Mouse (Mus musculus) lung, postnatal 25 days (tissue): ENCODE measurements around the gene Nrxn1.

Source experiments
- DNase-seq: peaks from one replicate; pipeline ENCODE4 v3.0.0; 2022; ENCODE audit warnings: low spot score

The Nrxn1 gene

DNA sequence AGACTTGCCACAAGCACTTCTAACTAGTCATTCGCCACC lies at the start of gene Nrxn1:
Gene Nrxn1 (minus strand): TSS at position 30 of the 39 bp plus-strand sequence.
- DNase-seq, result no peak

DNA sequence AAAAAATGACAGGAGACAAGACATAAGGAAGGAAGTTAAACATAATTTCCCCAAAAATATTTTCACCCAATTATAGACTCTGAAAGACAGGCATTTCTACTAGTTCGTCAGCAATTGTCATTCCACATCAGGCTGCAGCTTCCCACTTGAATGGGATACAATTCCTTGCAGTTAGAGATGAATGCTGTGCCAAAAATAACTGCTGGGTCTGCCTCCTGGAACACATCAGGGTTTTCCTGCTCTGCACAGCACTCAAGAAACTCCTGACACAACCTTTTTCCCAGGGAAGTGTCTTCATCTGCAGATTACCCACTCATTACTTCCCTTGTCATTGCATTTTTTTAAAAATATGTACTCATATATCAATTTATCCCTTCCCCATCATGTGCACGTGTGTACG lies 44.0 kb upstream of the Nrxn1 start:
- no peak for DNase-seq

DNA sequence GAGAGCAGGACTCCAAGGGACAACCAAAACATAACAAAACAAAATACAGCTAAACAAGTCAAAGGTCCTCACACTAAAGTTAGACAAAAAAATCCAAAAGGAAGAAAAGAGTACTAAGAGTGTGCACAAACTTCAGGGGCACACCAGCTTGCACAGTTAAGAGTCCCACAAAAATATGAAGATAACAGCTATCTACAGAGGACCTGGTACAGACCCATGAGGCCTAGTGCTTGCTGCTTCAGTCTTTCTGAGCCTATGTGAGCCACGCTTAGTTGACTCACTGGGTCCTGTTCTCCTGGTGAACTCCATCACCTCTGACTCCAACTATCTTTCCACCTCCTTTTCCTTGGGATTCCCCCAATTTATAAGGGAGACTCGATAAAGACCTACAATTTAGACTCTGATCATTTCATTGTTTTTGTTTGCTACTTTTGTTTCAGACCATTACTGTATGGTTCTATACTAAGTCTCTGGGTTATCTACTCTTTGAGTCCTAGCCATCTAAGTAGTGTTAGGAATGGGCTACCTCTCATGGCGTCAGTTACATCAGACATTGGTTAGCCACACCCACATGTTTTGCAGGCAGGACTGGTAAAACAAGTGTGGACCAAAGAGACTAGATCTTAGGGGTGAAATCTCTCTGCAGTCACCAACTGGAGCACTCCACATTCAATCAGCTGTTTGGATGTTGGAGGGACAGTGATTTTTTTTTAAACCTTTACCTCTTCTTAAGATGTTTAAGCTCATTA lies 20.2 kb upstream of the Nrxn1 start:
- DNase-seq, result no peak

DNA sequence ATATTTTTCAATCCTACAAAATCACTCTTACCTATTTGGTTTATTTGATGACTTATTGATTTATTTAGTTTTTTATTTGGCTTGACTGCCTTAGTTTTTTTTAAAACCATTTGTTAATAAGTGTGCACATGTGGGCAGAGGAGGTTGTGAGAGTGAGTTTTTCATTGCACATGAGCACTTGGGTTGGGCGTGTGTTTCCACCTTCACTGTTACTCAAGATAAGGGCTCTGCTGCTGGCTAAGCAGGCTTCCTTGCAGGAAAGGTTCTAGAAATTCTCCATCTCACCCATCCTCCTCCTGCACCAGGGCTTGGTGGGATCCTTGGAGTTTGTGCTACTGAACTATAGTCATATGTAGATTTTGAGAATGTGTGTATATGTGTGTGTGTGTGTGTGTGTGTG lies 19.2 kb upstream of the Nrxn1 start:
- no peak for DNase-seq

DNA sequence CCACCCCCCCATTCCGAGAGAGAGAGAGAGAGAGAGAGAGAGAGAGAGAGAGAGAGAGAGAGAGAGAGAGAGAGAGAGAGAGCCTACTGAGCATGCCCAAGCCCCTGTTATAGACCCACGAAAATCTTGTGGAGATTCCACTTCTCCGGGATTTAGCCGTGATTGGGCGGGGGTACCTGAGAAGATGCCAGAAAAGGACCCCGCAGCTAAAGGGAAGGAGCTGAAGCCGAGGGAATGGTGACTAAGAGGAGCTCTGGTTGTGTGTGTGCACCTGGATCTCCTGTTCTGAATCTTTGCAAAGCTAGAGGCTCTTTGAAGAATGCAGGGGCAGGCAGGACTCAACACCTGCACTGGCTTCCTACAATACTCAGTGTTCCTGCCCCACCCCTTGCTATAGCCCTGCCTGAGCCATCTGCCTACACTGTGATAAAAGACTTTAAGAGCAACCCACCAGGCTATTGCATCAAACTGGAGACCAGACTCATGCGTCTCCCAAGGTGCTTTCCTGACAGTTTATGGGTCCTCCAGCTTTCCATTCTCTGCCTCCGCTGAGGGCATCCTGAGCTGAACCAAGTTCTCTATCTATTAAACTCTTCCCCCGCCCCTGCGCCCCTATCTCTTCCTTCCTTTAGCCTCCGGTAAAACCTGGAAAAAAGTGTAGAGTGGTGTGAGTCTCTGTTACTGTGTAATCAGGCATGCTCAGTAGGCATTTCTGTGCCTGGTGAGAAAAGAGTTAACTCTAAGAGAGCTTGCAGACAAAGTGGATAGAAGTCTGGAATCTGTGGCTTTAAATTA lies 407 bp upstream of the Nrxn1 start:
- DNase-seq, result no peak

DNA sequence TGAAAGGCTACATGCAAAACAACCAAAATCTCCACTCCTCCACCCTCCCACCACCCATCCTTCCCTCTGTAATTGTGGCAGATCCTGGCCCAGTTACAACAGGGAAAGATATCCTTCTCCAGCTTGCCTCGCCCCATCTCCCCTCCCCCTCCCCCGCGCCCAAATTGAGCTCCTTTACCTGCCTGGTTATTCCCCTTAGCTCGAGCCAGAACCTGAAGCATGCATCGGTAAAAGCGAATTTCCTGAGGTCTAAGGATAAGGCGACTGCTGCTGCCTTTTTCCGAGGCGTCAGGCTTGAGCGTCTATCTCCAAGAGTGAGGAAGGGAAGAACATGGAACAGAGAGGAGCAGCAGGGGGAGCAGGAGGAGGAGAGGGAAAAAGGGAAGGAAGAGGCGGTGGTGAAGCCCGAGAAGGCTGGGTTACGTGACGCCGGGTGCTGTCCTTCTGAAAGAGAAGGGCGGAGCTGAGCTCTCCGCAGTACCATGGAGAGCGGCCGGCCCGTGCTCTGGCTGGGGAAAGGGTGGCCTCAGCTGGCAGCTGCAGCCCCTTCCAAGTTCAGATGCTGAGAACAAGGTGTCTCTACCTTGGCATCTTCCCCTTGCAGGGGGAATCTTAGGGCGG lies 340 bp downstream of the Nrxn1 start:
- DNase-seq, result peak; percentile 16

DNA sequence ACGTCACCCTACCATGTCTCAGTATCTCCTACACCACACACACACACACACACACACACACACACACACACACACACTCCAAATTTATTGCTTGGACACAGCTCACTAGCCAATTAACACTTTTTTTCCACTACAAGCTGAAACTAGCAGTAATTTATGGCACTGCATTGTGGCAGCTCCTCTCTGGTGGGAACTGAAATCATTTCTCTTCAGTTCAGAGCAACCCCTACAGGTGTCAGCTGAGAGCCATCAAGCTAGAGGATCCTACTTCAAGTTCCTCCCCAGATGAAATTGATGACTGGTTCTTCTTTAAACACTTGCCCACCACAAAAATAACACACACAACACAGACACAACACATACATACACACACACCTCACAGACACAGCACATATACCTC lies 2.2 kb downstream of the Nrxn1 start:
- DNase-seq, result no peak

DNA sequence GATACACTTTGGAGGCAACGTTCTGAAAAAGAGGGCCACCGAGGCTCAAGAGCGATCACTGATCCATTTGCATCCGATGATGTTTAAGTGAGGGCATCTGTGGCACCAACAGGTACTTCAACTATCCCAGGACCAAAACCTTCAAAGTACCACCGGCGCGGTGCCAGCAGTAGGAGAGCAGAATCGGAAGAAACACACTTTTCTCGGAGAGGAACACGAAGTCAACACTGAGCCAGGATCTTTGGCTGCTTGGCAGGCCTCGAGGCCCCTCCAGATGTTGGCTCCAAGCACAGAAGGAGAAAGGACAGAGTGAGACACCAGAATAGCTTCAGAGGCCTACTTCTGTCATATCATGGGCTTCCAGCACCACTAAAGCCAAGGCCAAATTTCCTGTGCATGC lies 3.9 kb downstream of the Nrxn1 start:
- DNase-seq, result no peak

DNA sequence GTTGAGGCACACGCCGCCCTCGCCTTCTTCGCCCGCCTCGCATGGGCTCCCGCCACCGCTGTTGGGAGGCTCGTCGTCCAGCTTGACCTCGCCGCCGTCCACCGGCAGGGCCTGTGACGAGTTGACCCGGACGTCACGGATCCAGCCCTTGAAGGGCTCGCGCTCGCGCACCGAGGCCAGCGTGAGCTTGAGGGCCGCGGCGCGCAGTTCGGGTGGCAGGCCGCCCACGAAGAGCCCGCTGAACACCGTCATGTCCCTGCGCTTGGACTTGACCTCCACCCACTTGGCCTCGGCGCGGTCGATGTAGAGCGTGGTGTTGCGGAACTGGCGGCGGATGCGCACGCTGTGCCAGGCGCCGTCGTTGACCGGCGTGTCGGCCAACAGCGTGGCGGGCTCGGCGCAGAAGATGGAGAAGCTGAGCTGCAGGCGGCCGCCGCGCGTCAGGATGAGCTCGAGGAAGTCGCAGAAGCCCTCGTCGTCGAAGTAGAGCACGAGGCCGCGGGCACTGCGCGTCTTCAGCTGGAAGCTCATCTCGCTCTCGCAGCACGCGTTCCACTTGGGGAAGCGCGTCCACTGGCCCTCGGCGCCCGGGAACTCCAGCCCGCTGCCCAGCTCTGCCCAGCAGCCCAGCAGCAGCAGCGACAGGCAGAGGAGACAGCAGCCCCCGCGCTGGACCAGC lies 4.7 kb downstream of the Nrxn1 start:
- DNase-seq, result no peak

DNA sequence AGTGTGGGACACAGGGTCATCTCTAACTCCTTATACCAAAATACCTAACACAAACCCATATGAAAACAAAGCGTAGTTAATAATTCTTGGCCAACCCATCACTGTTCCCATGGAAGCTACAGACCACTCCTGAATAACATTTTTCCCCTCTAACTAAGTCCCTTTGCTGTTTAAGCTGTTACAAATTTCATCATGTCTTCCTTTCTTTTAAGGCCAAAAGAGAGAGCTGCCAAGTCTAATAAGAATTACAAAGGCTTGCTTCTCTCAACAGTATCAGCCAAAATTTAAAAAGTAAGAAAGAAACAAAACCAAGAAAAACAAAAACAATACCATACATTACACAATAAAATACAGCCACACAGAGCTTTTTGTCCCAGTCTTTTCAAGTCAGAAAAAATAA lies 6.5 kb downstream of the Nrxn1 start:
- no peak for DNase-seq

DNA sequence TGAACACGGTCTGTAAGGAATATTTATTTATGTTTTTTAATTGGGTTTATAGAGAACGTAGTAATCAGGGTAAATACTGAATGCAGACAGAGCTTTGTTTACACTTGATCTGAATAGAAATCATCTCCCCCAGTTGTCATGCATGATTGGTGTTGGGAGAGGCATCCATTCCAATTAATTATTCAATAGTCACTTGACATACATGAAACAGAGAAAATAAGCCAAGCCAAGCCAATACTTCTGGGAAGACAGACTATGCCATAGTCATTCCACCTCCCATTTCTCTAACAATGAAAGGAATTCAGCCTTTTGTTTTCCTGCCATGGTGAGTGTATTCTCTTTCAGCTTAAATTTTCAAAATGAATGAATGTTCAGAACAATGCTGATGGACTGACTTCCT lies 7.5 kb downstream of the Nrxn1 start:
- no peak for DNase-seq

DNA sequence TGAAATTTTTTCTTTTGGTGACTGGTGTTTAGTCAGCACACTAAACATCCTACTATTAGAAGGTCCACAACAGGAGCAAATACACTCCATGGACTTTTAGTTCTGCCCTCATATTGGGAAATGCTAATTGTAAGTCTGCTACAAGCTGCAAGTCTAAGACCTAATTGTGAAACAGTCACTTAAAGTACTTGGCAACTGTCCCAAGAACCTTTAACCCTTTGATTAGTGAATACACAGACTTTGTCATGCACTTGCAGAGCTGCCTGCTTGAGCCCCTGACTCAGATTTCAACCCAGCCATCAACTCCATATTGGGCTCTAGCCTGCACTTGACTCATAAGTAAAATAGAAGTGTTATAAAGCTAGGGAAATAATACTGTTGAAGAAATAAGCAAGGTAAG lies 13.8 kb downstream of the Nrxn1 start:
- DNase-seq, result no peak

DNA sequence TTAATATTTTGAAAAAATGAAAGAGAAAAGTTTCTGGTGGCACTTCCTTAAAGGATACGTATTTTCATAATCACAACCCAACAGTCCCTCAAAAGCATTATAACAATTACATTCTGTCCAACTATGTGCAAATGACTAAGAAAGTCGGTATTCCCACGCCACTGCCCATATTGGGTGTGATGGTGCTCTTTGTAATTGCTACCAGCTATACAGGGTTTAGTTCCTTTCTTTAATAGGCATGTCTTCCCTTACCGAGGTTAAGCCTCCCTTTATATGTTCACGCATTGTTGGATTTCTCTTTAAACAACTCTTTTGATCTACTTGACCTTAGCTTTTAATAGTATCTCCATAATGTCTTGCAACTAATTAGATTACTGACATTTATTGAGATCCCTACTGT lies 18.1 kb downstream of the Nrxn1 start:
- no peak for DNase-seq

DNA sequence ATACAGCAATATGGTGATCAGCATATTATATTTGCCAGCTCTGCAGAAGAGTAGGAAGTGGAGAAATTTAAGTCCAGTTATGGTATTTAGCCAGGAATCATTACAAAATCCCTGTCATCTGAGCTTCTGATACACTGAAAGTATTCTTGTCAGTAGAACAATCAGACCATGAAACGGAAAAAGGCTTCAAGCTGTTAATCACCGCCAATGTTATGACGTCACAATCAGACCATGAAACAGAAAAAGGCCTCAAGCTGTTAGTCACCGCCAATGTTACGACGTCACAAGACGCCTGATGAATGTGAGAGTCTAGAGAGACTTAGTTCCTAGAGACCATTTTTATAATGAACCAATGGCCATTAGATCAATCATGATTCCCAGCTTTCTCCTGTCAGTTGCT lies 59.4 kb downstream of the Nrxn1 start:
- no peak for DNase-seq

DNA sequence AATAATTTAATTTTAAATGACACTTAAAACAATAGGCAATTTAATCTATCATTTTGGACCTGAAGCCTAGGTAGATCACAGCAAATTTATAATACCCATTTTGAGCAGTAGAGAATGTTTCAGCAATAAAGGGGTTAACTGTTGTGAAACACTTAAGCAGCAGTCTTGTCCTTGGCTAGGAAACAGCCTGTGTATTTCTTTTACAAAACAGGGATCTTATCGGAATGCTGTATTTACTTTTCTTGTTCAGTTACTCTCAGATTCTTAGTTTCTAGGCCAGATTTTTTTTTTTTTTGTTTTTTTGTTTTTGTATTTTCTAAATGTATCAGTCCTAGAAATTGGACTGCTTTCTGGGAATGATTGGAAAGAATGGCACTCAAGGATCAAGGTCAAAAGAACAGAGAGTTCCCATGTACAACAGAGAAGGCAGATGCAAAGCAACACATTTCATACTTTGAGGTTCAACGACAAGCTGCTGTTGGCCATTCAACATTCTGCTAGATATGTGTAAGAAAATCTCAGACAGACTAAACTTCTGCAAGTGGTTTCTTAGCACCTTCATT lies 67.7 kb downstream of the Nrxn1 start:
- DNase-seq, result peak; percentile 24

DNA sequence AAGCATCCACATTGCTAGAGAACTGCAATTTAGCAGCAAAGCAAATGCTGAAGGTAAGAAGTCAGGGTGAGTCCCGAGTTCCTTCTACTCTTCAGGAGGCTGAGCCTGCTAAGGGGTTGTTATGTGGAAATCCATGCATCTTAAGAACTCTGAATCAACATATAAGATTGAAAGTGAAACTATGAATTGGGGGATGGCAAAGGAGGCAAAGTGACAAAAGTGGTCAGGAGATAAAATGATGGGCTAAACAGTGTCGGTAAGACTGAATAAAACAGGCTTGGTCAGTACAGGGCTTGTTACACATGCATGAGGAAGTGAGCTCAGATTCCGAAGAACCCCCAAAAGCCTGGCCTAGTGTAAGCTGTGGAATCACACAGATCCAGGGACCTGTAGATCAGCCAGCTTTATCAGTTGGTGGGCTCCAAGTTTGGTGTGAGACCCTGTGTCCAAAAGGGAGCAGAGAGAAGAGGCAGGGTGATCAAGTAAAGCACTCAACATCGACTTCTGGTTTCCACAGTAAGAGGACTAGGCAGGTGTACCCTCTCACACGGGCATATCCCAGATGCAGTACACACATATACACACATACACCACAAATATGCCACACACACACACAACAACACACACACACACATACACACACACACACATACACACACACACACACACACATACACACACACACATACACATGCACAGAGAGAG lies 85.3 kb downstream of the Nrxn1 start:
- no peak for DNase-seq

DNA sequence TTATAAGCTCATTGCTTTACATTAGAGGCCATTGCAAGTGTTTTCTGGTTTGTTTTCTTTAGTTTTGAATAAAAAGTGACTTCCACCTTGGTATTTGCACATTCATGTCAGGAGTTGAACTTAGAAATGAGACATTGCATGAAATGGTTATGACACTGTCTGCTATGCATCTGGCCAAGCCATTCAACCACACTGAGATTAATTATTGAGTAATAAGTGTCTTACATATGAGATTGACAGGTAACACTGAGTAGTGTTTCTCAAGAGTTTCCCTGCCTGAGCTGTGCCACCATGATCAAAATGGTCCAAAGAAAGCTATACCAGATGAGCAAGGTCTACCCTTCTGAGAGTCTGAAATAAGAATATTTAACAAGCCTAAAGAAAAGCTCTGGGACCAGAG lies 92.5 kb downstream of the Nrxn1 start:
- DNase-seq, result no peak

DNA sequence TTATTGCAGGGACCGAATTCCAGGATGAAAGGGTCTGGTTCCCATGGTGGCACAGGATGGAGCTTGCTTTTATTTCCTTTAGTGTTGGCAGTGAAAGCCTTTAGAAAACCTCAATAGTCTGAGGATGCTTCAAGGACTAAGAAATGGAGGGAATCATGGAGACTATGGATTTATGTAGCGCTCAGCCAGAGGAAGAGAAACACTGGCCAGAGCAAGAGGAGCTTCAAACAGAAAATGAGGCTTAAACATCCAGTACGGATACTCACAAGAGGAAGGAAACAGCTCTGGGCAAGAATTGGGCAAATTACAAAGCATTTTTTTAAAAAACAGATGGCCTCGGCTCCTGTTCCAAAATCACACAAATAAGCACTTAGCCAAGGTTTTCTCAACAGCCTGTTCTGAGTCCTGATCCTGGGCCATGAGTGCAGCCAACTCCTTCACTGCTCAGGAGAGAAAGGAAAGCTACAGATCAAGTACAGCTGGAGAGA lies 93.2 kb downstream of the Nrxn1 start:
- DNase-seq, result peak; percentile 24

DNA sequence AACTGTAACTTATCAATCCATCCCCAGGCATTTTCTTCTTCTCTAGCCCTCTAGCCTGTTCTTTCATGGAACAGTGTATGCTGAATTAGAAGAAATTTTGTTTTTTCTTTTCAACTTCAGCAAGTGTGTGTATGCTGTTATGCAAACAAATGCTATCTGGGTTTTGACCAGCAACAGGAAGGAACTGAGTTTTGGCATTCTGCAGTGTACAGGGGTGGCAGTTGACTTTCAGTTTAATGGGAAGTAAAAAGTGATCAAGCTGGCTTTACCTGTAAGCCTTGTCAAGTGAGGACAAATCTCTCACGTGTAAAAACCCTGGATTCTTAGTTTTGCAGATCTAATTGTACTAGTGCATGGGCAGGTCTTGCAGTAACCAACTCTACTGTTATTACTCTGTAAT lies 95.2 kb downstream of the Nrxn1 start:
- DNase-seq, result no peak

DNA sequence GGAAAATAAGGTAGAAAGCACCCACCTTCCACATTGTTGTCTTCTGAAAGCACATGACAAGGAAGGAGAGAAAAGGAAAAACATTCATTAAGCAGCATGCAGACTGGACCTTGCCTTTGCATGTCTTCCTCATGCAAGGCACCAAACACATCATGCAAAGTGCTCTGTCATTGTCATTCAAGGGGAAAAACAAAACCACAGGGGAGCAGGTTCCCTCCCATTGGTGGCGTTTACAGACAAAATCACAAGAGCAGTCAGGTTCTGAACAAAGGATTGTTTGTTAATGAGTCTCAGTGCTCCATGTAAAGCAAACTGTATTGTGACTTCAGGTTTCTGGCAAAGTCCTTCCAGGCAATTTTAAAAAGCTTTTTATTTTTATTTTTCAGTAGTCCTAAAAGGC lies 97.4 kb downstream of the Nrxn1 start:
- DNase-seq, result no peak

DNA sequence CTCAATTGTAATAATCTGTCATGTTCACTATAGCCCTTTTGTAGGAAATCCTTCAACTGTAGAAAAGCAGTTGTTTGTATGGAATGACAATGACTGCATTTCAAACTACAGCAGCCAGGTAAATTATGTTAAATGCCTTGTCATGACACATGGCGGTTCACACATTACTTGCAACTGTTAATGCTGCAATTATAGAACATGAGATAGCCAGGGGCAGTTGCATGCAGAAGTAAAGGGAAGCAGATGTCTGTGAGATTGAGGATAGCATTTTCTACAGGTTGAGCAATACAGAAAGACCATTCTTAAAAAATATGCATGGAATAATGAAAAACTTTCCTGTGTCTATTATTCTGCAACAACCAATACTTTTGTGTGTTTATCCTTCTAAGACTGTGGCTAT lies 98.6 kb downstream of the Nrxn1 start:
- no peak for DNase-seq

DNA sequence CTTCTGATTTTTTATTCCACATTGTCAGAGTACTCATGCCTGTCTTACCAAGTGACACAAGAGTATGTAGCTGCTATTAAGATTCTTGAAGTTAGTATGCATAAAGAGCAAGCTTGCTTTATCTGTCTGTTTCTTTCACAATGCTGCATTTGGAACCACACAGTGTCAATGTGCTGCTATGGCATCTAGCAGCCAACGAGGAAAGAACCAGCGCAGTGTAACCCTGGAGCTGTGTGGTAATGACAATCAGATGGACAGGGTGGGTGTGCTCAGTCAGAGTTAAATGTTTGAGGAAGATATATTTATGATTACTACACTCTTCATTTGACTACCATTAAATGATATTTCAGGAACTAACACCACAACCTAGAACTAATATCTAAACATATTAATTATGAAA lies 102.1 kb downstream of the Nrxn1 start:
- no peak for DNase-seq
